Mouse (Mus musculus) lung, embryonic 14.5 days (tissue): ENCODE results near the gene Fgfr2. TPM values are rescaled to one million over a fixed set of nuclear protein-coding genes. Genes with fewer than 3 reads are reported as not detected.
A peak's percentile ranks its signal among the peaks of the same experiment; 100 is the strongest.

Experiments
- ATAC-seq: fragments of 200-750 bp; cut with Nextera tagmentation; 2 replicates; pipeline ENCODE4 v1.8.0; 2017; ENCODE audit warnings: mild to moderate bottlenecking, moderate TSS enrichment, moderate library complexity; ENCODE audit not compliant: insufficient read depth
- DNase-seq: peaks from one replicate; pipeline ENCODE4 v3.0.0-alpha.2; 2015
- H3K27ac ChIP-seq: fragments of 300-500 bp; sonication (generic); 2 replicates; pipeline ENCODE4 v1.5.1; 2014; ENCODE audit warnings: low read depth, mild to moderate bottlenecking, moderate library complexity
- H3K27me3 ChIP-seq: fragments of 300-500 bp; sonication (generic); 2 replicates; pipeline ENCODE4 v1.6.1; 2014; ENCODE audit warnings: low read length, control low read depth; ENCODE audit not compliant: insufficient read depth
- H3K36me3 ChIP-seq: fragments of 300-500 bp; sonication (generic); 2 replicates; pipeline ENCODE4 v1.6.1; 2014; ENCODE audit warnings: control low read depth; ENCODE audit not compliant: insufficient read depth
- H3K4me1 ChIP-seq: fragments of 300-500 bp; sonication (generic); 2 replicates; pipeline ENCODE4 v1.6.1; 2014; ENCODE audit warnings: antibody characterized with exemption, control low read depth; ENCODE audit not compliant: insufficient read depth
- H3K4me2 ChIP-seq: fragments of 300-500 bp; sonication (generic); 2 replicates; pipeline ENCODE4 v1.6.1; 2014; ENCODE audit warnings: mild to moderate bottlenecking
- H3K4me3 ChIP-seq: fragments of 300-500 bp; sonication (generic); 2 replicates; pipeline ENCODE4 v1.5.1; 2014; ENCODE audit warnings: low read depth, low read length
- H3K9ac ChIP-seq: fragments of 300-500 bp; sonication (generic); 2 replicates; pipeline ENCODE4 v1.6.1; 2014
- H3K9me3 ChIP-seq: fragments of 300-500 bp; sonication (generic); 2 replicates; pipeline ENCODE4 v1.6.1; 2016; ENCODE audit warnings: low read depth, low read length, control low read depth
- CTCF ChIP-seq: IDR thresholded peaks from 2 replicates; pipeline ENCODE4 v1.5.1; 2016; ENCODE audit warnings: antibody characterized with exemption, low read depth
- WGBS: fragments of 180-500 bp; shearing (Covaris S2); extraction: QIAGEN DNeasy Blood & Tissue Kit; methylation state at CpG from one replicate; pipeline ENCODE4 v1.1.7; 2014; 5-methylcytosine and 5-hydroxymethylcytosine counted together
- polyA plus RNA-seq: library from polyadenylated mRNA; unstranded; fragments of >200 nt; fragmentation: Nextera tagmentation; extraction: Ambion mirVana; gene quantifications from 2 replicates; pipeline ENCODE4 v1.2.1, GENCODE M21; 2014

Fgfr2 gene
- polyA plus RNA-seq, 1 experiment from 2014 or later, result 179 TPM

GRCm38 (mm10) chr7:131467312-131467711 is 1655.8 kb downstream of the Fgfr2 start:
- no peak for TF ChIP-seq CTCF
- H3K9me3 ChIP-seq, result no peaks in the 10 kb centered on the region
- no peaks in the 10 kb centered on the region for H3K36me3 ChIP-seq
- H3K4me2 ChIP-seq, result no peak overlapping the region
- WGBS, result 86% methylated on average over 3 of the region's 3 CpGs
- no peak overlapping the region for H3K27ac ChIP-seq
- no peaks in the 10 kb centered on the region for H3K27me3 ChIP-seq
- ATAC-seq, result no peak
- no peaks in the 10 kb centered on the region for H3K4me1 ChIP-seq
- no peak for DNase-seq
- H3K9ac ChIP-seq, result no peak overlapping the region
- H3K4me3 ChIP-seq, result no peak overlapping the region

GRCm38 (mm10) chr7:131465735-131466134 is 1657.4 kb downstream of the Fgfr2 start:
- H3K27me3 ChIP-seq, result no peaks in the 10 kb centered on the region
- TF ChIP-seq CTCF, result no peak
- H3K4me2 ChIP-seq, result no peak overlapping the region
- H3K4me1 ChIP-seq, result no peaks in the 10 kb centered on the region
- DNase-seq (no peak), ATAC-seq (no peak)
- no peak overlapping the region for H3K9ac ChIP-seq
- H3K27ac ChIP-seq, result no peak overlapping the region
- H3K36me3 ChIP-seq, result no peaks in the 10 kb centered on the region
- WGBS, result 56% methylated on average over 3 of the region's 3 CpGs
- H3K4me3 ChIP-seq, result no peak overlapping the region
- no peaks in the 10 kb centered on the region for H3K9me3 ChIP-seq

- H3K4me3 ChIP-seq, result no peak overlapping the region
- no peaks in the 10 kb centered on the region for H3K4me1 ChIP-seq
- H3K36me3 ChIP-seq, result no peaks in the 10 kb centered on the region
- no peak overlapping the region for H3K27ac ChIP-seq
- no peak for TF ChIP-seq CTCF
- H3K4me2 ChIP-seq, result no peak overlapping the region
- no peaks in the 10 kb centered on the region for H3K9me3 ChIP-seq
- H3K27me3 ChIP-seq, result no peaks in the 10 kb centered on the region
- H3K9ac ChIP-seq, result no peak overlapping the region
- ATAC-seq (no peak), DNase-seq (no peak)
- WGBS, result 76% methylated on average over 3 of the region's 3 CpGs
These were observed 1658.0 kb downstream of the Fgfr2 start for GRCm38 (mm10) chr7:131465117-131465601.

- H3K27ac ChIP-seq, result no peak overlapping the region
- H3K27me3 ChIP-seq, result no peaks in the 10 kb centered on the region
- H3K9ac ChIP-seq, result no peak overlapping the region
- H3K4me3 ChIP-seq, result no peak overlapping the region
- no peak overlapping the region for H3K4me2 ChIP-seq
- H3K9me3 ChIP-seq, result no peaks in the 10 kb centered on the region
- H3K4me1 ChIP-seq, result no peaks in the 10 kb centered on the region
- no peak for ATAC-seq
- no peak for DNase-seq
- TF ChIP-seq CTCF, result no peak
- WGBS, result 83% methylated on average over 5 of the region's 5 CpGs
- H3K36me3 ChIP-seq, result no peaks in the 10 kb centered on the region
These were observed 1666.4 kb downstream of the Fgfr2 start for GRCm38 (mm10) chr7:131456714-131457113.

GRCm38 (mm10) chr7:131437051-131437450 is 1686.1 kb downstream of the Fgfr2 start:
- no peak for TF ChIP-seq CTCF
- DNase-seq (no peak), ATAC-seq (no peak)
- Histone ChIP-seq H3K9me3 (no peaks in the 10 kb centered on the region), H3K36me3 (peaks cover 38% of the 10 kb centered on the region), H3K4me1 (no peaks in the 10 kb centered on the region), H3K4me3 (no peak overlapping the region), H3K9ac (no peak overlapping the region), H3K4me2 (no peak overlapping the region), H3K27ac (no peak overlapping the region), H3K27me3 (no peaks in the 10 kb centered on the region)
- 63% methylated on average over 3 of the region's 3 CpGs for WGBS

GRCm38 (mm10) chr7:131434276-131434675 is 1688.9 kb downstream of the Fgfr2 start:
- no peaks in the 10 kb centered on the region for H3K9me3 ChIP-seq
- H3K4me3 ChIP-seq, result no peak overlapping the region
- H3K4me2 ChIP-seq, result no peak overlapping the region
- no peaks in the 10 kb centered on the region for H3K4me1 ChIP-seq
- H3K27ac ChIP-seq, result no peak overlapping the region
- H3K27me3 ChIP-seq, result no peaks in the 10 kb centered on the region
- H3K36me3 ChIP-seq, result peaks cover 51% of the 10 kb centered on the region
- DNase-seq, result no peak
- ATAC-seq, result no peak
- 88% methylated on average over 1 of the region's 1 CpGs for WGBS
- H3K9ac ChIP-seq, result no peak overlapping the region
- no peak for TF ChIP-seq CTCF

- H3K27me3 ChIP-seq, result no peaks in the 10 kb centered on the region
- no peaks in the 10 kb centered on the region for H3K9me3 ChIP-seq
- H3K27ac ChIP-seq, result no peak overlapping the region
- TF ChIP-seq CTCF, result peak; percentile 64
- ATAC-seq (no peak; the same call in 1 of the 2 replicates), DNase-seq (peak; percentile 72)
- H3K4me3 ChIP-seq, result no peak overlapping the region
- no peaks in the 10 kb centered on the region for H3K4me1 ChIP-seq
- no peak overlapping the region for H3K4me2 ChIP-seq
- H3K36me3 ChIP-seq, result peaks cover 52% of the 10 kb centered on the region
- H3K9ac ChIP-seq, result no peak overlapping the region
- 22% methylated on average over 1 of the region's 1 CpGs for WGBS
These were observed 1690.9 kb downstream of the Fgfr2 start for GRCm38 (mm10) chr7:131432244-131432643.

GRCm38 (mm10) chr7:131427331-131427730 is 1695.8 kb downstream of the Fgfr2 start:
- H3K27ac ChIP-seq, result no peak overlapping the region
- 89% methylated on average over 5 of the region's 5 CpGs for WGBS
- peaks cover 39% of the 10 kb centered on the region for H3K36me3 ChIP-seq

More at GRCm38 (mm10) chr7:131427331-131427730, 1695.8 kb downstream of the Fgfr2 start:
- Histone ChIP-seq H3K9me3 (no peaks in the 10 kb centered on the region), H3K4me3 (no peak overlapping the region), H3K4me2 (no peak overlapping the region), H3K27me3 (no peaks in the 10 kb centered on the region), H3K4me1 (no peaks in the 10 kb centered on the region), H3K9ac (no peak overlapping the region)
- no peak for ATAC-seq
- TF ChIP-seq CTCF, result no peak
- no peak for DNase-seq
